Mouse (Mus musculus) gastrocnemius, postnatal 4 days (tissue): ENCODE measurements around the gene Glp1r. TPM values are rescaled to one million over a fixed set of nuclear protein-coding genes. Genes with fewer than 3 reads are reported as not detected.

ENCODE experiments used
- microRNA-seq: library from miRNA; unstranded; fragments of <30 nt; microRNA quantifications from one replicate; pipeline ENCODE4 v1.2.0, GENCODE M21; 2021
- total RNA-seq, 2 experiments: library from RNA; stranded (reverse); gene quantifications; 2 replicates each; pipeline ENCODE4 v1.2.3; 2021

Glp1r gene
- total RNA-seq, 2 experiments from 2014 or later, result 0.05 TPM; not detected in 1

Small RNA genes lying within 50 kb of the gene (microRNA-seq; reads per million reads assigned to microRNA genes)
- gene Gm24026, result not detected

Other genes starting within 250 kb of the Glp1r start
- under 1 TPM; 0.22 to 0.23 TPM for gene Umodl1, start 52.8 kb downstream of the Glp1r start, total RNA-seq
- 1 to 10 TPM; 5.9 to 6.8 TPM for gene Abcg1, start 155.9 kb downstream of the Glp1r start, total RNA-seq
- not detected for gene Tff3, start 227.8 kb downstream of the Glp1r start, total RNA-seq
- not detected for gene Tff2, start 242.5 kb downstream of the Glp1r start, total RNA-seq